Mouse (Mus musculus): ENCODE data around the gene Igfbp1.

- no peak for TF ChIP-seq CTCF (IDR thresholded peaks at IDR 0.05; ENCODE audit: borderline replicate concordance, insufficient read depth, low read depth, low read length)
- no peak for TF ChIP-seq POLR2A (IDR thresholded peaks at IDR 0.05; ENCODE audit: borderline replicate concordance, insufficient read depth, low read length)
These were observed 45.2 kb upstream of the Igfbp1 start for GRCm38 (mm10) chr11:7152371-7152770.
